Mouse (Mus musculus) ES-Bruce4 (cell line): ENCODE measurements at regions not wholly inside any gene's neighbourhood (a gene's known extent, or its start where the extent isn't known, plus 50 kb on each side); places are given as distances from the start of the nearest gene placed in this dataset.

Experiments
- CTCF ChIP-seq: IDR thresholded peaks from one replicate; pipeline ENCODE4 v1.8.1; 2011; ENCODE audit warnings: low read depth, low read length
- EP300 ChIP-seq: IDR thresholded peaks from 2 replicates; pipeline ENCODE4 v1.6.1; 2011; ENCODE audit warnings: low read depth, low read length; ENCODE audit not compliant: insufficient read depth
- POLR2A ChIP-seq: IDR thresholded peaks from one replicate; pipeline ENCODE4 v1.8.1; 2011; ENCODE audit warnings: low read length; ENCODE audit not compliant: insufficient read depth

GRCm38 (mm10) chr10:118088499-118088898 lies 53.1 kb upstream of the Mdm1 start:
- no peak for TF ChIP-seq EP300
- TF ChIP-seq POLR2A = no peak
- TF ChIP-seq CTCF = no peak
